Mouse (Mus musculus): ENCODE data around the gene Pagr1a. TPM values are rescaled to one million over a fixed set of nuclear protein-coding genes. Genes with fewer than 3 reads are reported as not detected.
A peak's percentile ranks its signal among the peaks of the same experiment; 100 is the strongest.

The Pagr1a gene
- polyA plus RNA-seq, 1 experiment from 2014 or later = 33.8 TPM

DNA sequence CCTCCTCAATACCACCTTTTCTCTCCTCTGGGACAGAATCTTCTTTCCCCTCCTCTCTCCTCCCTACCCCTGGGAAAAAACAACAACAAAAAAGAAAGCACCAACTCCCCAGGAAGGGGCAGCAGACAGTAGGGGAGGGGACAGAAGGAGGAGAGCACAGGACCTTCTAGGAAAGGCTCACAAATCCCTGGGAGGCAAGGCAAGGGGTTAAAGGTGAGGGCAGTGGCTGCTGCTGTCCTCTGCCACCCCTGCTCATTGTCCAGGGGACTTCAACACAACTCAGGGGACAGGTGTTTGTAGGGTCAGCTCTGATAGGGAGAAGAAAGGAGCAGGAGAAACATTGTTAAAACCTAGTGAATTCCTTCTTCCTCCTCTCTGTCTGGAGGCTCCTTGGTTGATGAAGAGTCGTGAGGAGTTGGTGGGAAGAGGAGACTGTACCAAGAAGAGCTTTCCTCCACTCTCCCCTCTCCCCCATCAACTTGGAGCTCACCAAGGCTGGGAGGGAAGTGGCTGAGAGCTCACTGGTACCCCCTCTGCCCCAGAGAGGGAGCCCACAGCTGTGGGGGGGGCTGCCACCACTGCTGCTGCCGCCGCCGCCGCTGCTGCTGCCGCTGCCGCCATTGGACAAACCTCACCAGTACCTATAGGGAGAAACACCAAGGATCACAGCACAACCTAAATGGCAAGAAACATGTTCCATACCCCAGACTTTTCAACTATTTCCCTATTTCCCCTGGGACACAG lies 5.5 kb upstream of the Pagr1a start:
- H3K4me3 ChIP-seq (ENCODE audit: low read depth, low read length) = no peak overlapping the region
- ATAC-seq = no peak
- no peaks in the 10 kb centered on the region for H3K9me3 ChIP-seq (replicated peaks; ENCODE audit: control insufficient read depth, low read length, poor library complexity, severe bottlenecking)
- WGBS = 92% methylated on average over 6 of the region's 7 CpGs
- H3K4me2 ChIP-seq (ENCODE audit: low read length) = peak overlapping the region; percentile 97
- H3K27ac ChIP-seq (ENCODE audit: low read length) = no peak overlapping the region; the same call in 1 of the 2 replicates
- H3K27me3 ChIP-seq (ENCODE audit: control insufficient read depth, insufficient read depth, low read depth, low read length) = no peaks in the 10 kb centered on the region
- H3K9ac ChIP-seq (ENCODE audit: low read depth, low read length) = no peak overlapping the region; the same call in 1 of the 2 replicates
- H3K36me3 ChIP-seq (ENCODE audit: control insufficient read depth, insufficient read depth, low read length) = peaks cover 10% of the 10 kb centered on the region
- peaks cover 65% of the 10 kb centered on the region for H3K4me1 ChIP-seq (ENCODE audit: control insufficient read depth, insufficient read depth, low read length)

DNA sequence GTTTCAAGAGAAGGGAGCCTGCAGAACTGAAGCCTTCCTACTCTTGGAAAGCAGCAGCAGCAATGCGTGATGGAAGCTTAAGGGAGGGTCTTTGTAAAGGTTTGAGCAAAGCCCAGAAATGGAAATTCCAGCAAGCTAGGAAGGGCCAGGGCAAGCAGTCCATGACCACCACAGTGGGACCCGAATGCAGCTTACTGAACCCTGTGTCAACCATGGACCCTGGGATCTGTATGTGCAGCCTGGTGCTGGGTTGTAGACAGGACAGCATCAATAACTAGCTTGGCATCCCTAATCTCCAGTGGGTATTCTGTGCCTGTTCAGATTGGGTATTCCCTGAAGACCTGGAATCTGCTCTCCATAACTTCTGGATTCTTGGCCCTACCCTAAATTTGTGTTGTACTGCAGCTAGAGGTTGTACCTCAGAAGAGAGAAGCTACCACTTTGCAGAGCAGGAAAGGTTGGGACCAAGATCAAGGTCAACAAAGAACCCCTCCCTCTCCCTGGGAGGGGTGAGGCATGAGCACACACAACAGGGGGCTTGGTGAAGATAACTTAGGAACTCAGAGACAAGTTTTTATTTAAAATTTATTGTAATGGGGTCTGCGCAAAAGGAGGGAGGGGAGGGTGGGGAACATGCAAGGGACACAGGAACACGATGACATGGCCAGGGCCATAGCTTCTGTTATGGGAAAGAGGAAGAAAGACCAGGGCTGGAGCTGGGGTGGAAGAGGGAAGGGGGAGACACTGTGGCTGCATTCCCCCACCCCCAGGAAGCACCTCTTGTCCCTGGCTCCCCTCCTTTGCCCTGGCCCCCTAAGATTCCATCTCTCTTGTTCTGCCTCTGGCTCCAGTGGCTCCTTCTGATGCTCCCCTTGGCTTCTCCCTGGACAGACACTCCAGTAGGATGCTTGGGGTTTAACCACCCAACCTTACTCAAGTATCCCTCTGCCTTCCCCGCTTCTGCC lies 4.7 kb upstream of the Pagr1a start:
- Histone ChIP-seq H3K4me2 (ENCODE audit: low read length) (peak overlapping the region; percentile 87), H3K36me3 (ENCODE audit: control insufficient read depth, insufficient read depth, low read length) (peaks cover 10% of the 10 kb centered on the region), H3K9me3 (replicated peaks; ENCODE audit: control insufficient read depth, low read length, poor library complexity, severe bottlenecking) (no peaks in the 10 kb centered on the region), H3K27me3 (ENCODE audit: control insufficient read depth, insufficient read depth, low read depth, low read length) (no peaks in the 10 kb centered on the region), H3K4me1 (ENCODE audit: control insufficient read depth, insufficient read depth, low read length) (peaks cover 69% of the 10 kb centered on the region), H3K4me3 (ENCODE audit: low read depth, low read length) (peak overlapping the region; percentile 53), H3K27ac (ENCODE audit: low read length) (peak overlapping the region; percentile 89), H3K9ac (ENCODE audit: low read depth, low read length) (peak overlapping the region; percentile 84)
- ATAC-seq = no peak
- WGBS = 44% methylated on average over 5 of the region's 5 CpGs

DNA sequence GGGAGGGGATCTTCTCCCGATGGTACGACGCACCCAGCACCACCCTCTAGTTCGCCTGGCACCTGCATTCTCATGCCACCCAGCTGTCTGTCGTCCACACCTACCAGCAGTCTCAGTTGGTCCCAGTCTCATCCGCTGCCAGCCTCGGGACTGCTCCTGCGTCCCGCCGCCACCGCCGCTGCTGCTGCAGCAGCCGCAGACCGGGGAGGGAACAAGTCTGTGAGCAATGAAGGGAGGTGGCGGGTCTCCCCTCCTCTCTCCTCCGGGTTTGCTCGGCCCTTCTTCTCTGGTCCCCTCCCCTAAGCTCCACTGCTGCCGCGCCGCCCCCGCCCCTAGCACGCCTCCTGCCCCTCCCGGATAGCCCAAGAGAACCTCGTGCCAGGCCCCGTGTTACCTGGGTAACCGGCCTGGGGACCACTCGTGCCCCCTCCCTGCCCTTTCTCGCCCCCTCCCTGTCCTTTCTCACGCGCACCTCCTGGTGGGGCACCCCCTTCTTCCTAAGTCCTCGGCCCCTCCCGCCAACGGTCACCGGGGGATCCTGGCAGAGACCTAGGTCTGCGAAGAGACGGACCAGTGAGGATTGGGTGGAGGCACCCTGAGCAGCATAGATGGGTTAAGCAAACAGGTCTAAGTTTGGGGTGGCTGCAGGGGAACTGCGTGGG lies 3.9 kb upstream of the Pagr1a start, which contains the start of the genes Gm42742 and Prrt2:
Gene Gm42742 (minus strand): TSS at position 197 of the 662 bp plus-strand sequence.
Gene Prrt2 (minus strand): TSS at position 311 of the 662 bp plus-strand sequence.
- Histone ChIP-seq H3K27ac (ENCODE audit: low read length) (peak within 1 kb of the TSS; percentile 89), H3K4me1 (ENCODE audit: control insufficient read depth, insufficient read depth, low read length) (peaks cover 70% of the 10 kb centered on the region), H3K9ac (ENCODE audit: low read depth, low read length) (peak within 1 kb of the TSS; percentile 84), H3K4me2 (ENCODE audit: low read length) (peak within 1 kb of the TSS; percentile 87), H3K36me3 (ENCODE audit: control insufficient read depth, insufficient read depth, low read length) (peaks cover 10% of the 10 kb centered on the region), H3K27me3 (ENCODE audit: control insufficient read depth, insufficient read depth, low read depth, low read length) (no peaks in the 10 kb centered on the region), H3K4me3 (ENCODE audit: low read depth, low read length) (peak within 1 kb of the TSS; percentile 53), H3K9me3 (replicated peaks; ENCODE audit: control insufficient read depth, low read length, poor library complexity, severe bottlenecking) (no peaks in the 10 kb centered on the region)
- under 1% methylated on average over 32 of the region's 37 CpGs for WGBS
- peak; percentile 7; the same call in 1 of the 2 replicates for ATAC-seq

- 18% methylated on average over 5 of the region's 5 CpGs for WGBS
- ATAC-seq = no peak
- Histone ChIP-seq H3K9me3 (replicated peaks; ENCODE audit: control insufficient read depth, low read length, poor library complexity, severe bottlenecking) (no peaks in the 10 kb centered on the region), H3K27ac (ENCODE audit: low read length) (peak overlapping the region; percentile 89), H3K4me3 (ENCODE audit: low read depth, low read length) (peak overlapping the region; percentile 53), H3K4me2 (ENCODE audit: low read length) (peak overlapping the region; percentile 87), H3K9ac (ENCODE audit: low read depth, low read length) (peak overlapping the region; percentile 84), H3K4me1 (ENCODE audit: control insufficient read depth, insufficient read depth, low read length) (peaks cover 75% of the 10 kb centered on the region), H3K36me3 (ENCODE audit: control insufficient read depth, insufficient read depth, low read length) (peaks cover 11% of the 10 kb centered on the region), H3K27me3 (ENCODE audit: control insufficient read depth, insufficient read depth, low read depth, low read length) (no peaks in the 10 kb centered on the region)
Measured at GRCm38 (mm10) chr7:127020491-127020890, 3.3 kb upstream of the Pagr1a start.

DNA sequence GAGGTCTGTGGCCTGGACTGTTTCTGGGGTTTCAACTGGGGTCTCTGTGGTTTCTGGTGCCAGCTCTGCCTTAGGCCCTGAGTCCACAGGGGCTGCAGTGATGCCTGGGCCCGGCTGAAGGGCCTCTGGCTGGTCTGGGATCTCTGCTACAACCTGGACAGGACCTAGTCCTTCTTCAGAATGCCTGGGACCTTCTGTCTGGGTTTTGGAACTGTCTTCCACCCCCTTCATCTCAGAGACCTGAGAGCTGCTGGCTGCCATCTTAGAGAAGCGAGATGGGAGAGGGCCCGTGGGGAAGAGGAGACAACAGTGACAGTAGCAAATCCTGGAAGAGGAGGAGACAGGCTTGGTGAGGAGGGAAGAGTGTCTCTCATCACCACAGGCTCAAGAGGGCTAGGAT lies 2.9 kb upstream of the Pagr1a start:
- H3K27me3 ChIP-seq (ENCODE audit: control insufficient read depth, insufficient read depth, low read depth, low read length) = no peaks in the 10 kb centered on the region
- H3K36me3 ChIP-seq (ENCODE audit: control insufficient read depth, insufficient read depth, low read length) = peaks cover 16% of the 10 kb centered on the region
- H3K4me2 ChIP-seq (ENCODE audit: low read length) = peak overlapping the region; percentile 87
- H3K9ac ChIP-seq (ENCODE audit: low read depth, low read length) = peak overlapping the region; percentile 84
- peak overlapping the region; percentile 89 for H3K27ac ChIP-seq (ENCODE audit: low read length)
- peak overlapping the region; percentile 53 for H3K4me3 ChIP-seq (ENCODE audit: low read depth, low read length)
- 57% methylated on average over 3 of the region's 3 CpGs for WGBS
- H3K9me3 ChIP-seq (replicated peaks; ENCODE audit: control insufficient read depth, low read length, poor library complexity, severe bottlenecking) = no peaks in the 10 kb centered on the region
- ATAC-seq = no peak
- peaks cover 79% of the 10 kb centered on the region for H3K4me1 ChIP-seq (ENCODE audit: control insufficient read depth, insufficient read depth, low read length)

DNA sequence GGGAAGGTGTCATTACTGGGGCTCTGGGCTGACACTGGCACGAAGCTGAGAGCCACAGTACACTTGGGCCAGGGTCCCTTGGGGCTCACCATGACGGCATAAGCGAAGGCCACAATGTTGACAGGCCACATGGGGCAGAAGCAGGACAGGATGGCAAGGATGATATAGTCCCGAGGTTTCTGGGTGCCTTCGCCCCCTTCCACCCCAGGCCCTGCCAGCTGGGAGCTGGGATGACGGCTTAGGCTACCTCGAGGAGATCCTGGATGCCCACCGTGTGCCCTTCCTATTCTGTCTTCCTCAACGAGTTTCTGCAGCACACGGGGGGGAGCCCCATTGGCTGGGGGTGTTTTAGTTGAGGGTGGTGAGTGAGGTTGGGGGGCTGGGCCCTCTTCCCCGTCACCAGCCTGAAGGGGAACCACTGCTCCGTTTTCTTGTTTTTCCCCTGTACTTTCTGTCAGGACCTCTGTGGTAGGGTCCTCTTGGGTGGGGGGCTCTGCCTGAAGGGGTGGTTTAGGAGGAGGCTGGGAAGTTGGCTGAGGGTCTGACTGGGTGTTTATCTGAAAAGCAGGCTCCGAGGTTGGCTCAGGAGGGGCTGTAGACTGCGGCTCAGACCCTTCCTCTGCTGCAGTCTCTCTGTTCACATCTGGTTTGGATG lies 2.3 kb upstream of the Pagr1a start:
- WGBS = 74% methylated on average over 14 of the region's 14 CpGs
- peak overlapping the region; percentile 84 for H3K9ac ChIP-seq (ENCODE audit: low read depth, low read length)
- H3K27me3 ChIP-seq (ENCODE audit: control insufficient read depth, insufficient read depth, low read depth, low read length) = no peaks in the 10 kb centered on the region
- H3K4me2 ChIP-seq (ENCODE audit: low read length) = peak overlapping the region; percentile 87
- H3K4me1 ChIP-seq (ENCODE audit: control insufficient read depth, insufficient read depth, low read length) = peaks cover 75% of the 10 kb centered on the region
- peaks cover 16% of the 10 kb centered on the region for H3K36me3 ChIP-seq (ENCODE audit: control insufficient read depth, insufficient read depth, low read length)
- H3K27ac ChIP-seq (ENCODE audit: low read length) = no peak overlapping the region
- peak overlapping the region; percentile 53; the same call in 1 of the 2 replicates for H3K4me3 ChIP-seq (ENCODE audit: low read depth, low read length)
- H3K9me3 ChIP-seq (replicated peaks; ENCODE audit: control insufficient read depth, low read length, poor library complexity, severe bottlenecking) = no peaks in the 10 kb centered on the region
- no peak for ATAC-seq

DNA sequence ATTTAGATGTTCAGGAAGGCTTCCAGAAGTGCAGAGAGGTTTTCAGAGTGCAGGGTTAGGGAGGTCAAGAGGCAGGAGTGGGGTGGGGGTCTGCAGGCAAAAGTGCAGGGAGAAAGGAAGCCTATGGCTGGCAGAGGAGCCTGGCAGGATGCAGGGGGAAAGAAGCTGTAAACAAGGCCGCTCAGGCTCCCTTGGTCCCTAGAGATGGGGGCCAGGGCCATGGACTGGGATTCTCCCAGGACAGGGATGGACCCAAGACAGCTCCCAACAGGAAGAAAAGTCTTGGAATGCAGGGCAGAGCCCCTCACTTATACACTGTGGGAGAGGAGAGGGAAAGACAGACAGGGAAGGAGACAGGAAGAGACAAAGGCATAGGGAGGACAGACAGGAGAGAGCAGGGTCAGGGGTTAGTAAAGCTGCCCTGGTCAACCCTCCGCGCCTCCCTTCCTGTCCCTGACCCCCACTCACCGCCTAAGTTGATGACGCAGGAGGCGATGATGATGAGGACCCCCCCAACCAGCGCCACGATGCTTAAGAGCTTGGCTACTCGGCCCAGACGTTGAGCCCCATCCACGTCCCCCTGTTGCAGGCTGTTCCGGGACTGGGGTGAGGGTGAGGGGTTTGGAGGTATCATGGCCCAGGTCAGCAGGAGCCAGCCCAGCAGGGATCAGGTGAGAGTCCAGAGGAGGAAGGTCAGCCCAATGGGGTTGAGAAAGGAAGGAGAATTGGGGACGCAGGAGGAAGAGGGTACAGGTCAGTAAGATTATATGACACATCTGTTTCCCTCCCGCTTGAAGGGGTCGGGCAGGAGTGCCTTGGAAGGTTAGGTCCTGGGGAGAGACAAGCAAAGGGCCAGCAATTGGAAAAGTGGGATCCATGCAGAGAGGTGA lies 1.5 kb upstream of the Pagr1a start:
- no peak for ATAC-seq
- H3K9ac ChIP-seq (ENCODE audit: low read depth, low read length) = peak overlapping the region; percentile 33
- WGBS = 88% methylated on average over 15 of the region's 15 CpGs
- peak overlapping the region; percentile 13; the same call in 1 of the 2 replicates for H3K4me2 ChIP-seq (ENCODE audit: low read length)
- no peak overlapping the region for H3K4me3 ChIP-seq (ENCODE audit: low read depth, low read length)
- peaks cover 69% of the 10 kb centered on the region for H3K4me1 ChIP-seq (ENCODE audit: control insufficient read depth, insufficient read depth, low read length)
- H3K36me3 ChIP-seq (ENCODE audit: control insufficient read depth, insufficient read depth, low read length) = peaks cover 16% of the 10 kb centered on the region
- H3K9me3 ChIP-seq (replicated peaks; ENCODE audit: control insufficient read depth, low read length, poor library complexity, severe bottlenecking) = no peaks in the 10 kb centered on the region
- H3K27me3 ChIP-seq (ENCODE audit: control insufficient read depth, insufficient read depth, low read depth, low read length) = no peaks in the 10 kb centered on the region
- no peak overlapping the region for H3K27ac ChIP-seq (ENCODE audit: low read length)

Measured in midbrain, embryonic 16.5 days (tissue).